In the genomic region with DNA sequence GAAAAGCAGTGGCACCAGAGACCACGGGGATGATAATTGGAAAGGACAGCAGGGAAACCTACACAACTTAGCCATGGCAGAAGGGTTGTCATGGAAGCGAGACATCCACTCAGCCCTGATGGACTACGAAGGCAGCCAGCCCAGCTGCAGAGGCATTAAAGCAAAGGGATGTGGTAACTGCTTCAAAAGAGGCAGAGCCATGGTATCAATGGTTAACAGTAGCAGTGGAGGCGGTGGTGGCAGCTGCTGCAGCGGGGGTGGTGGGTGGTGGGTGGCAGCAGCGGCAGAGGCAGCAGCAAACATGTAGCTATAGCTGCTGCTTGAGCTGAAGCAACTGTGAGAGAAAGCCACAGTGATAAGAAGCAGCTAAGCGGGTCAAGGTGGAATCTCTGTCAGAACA, we compare ENCODE assay signal across 17 mouse cellular contexts.
DNase-seq lines count a peak whose midpoint lies in the region.
"Had no signal": no experiment of that assay in that cellular context is flagged by ENCODE, and none has a peak within 500 bp of the region (broad histone marks: within the 10 kb centered on the region; RNA-seq: fewer than 3 reads in every experiment).

No protein-coding gene starts in this region.

- peak; percentile 8 for DNase-seq in layer of hippocampus, adult 9-11 months
- no peak for DNase-seq in layer of hippocampus, adult 11-12 months (ENCODE audit: low spot score)
- peak; percentile 19 for DNase-seq in thymus, postnatal 14 days
- DNase-seq in thymus, adult 18-20 months: no peak
- DNase-seq in brain, adult 2 months (ENCODE audit: low read depth, low spot score): peak; percentile 56
- peak; percentile 32 for DNase-seq in thymus, postnatal 4 days
- DNase-seq in lung, postnatal 4 days: no peak
- no peak for DNase-seq in neural tube, embryonic 10.5 days (ENCODE audit: extremely low spot score, low spot score)
- DNase-seq: adrenal gland, postnatal 10 days; adrenal gland, postnatal 36 days; cerebellum, adult 11 months; cerebellum, adult 2 months; cerebellum, adult 9-11 months; cerebellum, postnatal 25 days; forebrain, postnatal 0 days; gastrocnemius, postnatal 10 days; heart, adult 2 months had no signal

Comparison
In these comparisons a context has a peak if more than half of its experiments do, and no peak if none do; other contexts are left out.
1. DNase-seq: peak in layer of hippocampus, adult 9-11 months (single experiment), thymus, postnatal 14 days (single experiment), brain, adult 2 months (single experiment) and thymus, postnatal 4 days (single experiment); none in layer of hippocampus, adult 11-12 months (single experiment), thymus, adult 18-20 months (0 of 2), lung, postnatal 4 days (0 of 2) and neural tube, embryonic 10.5 days (single experiment).